Mouse (Mus musculus): ENCODE results near the gene Cryba1. TPM values are rescaled to one million over a fixed set of nuclear protein-coding genes. Genes with fewer than 3 reads are reported as not detected.

The Cryba1 gene
- polyA plus RNA-seq, 1 experiment from 2014 or later, result 2.2 TPM

- Histone ChIP-seq H3K27me3 (replicated peaks; ENCODE audit: low read depth, poor library complexity, severe bottlenecking) (no peaks in the 10 kb centered on the region), H3K4me3 (no peak overlapping the region), H3K27ac (replicated peaks) (no peak overlapping the region), H3K9me3 (no peaks in the 10 kb centered on the region), H3K4me1 (no peaks in the 10 kb centered on the region), H3K36me3 (replicated peaks) (peaks cover 96% of the 10 kb centered on the region)
- no peak for DNase-seq (ENCODE audit: low spot score)
- WGBS, result 94% methylated on average over 3 of the region's 3 CpGs
Measured at GRCm38 (mm10) chr11:77705920-77706319, 19.2 kb downstream of the Cryba1 start.

GRCm38 (mm10) chr11:77697232-77697631 is 27.9 kb downstream of the Cryba1 start:
- Histone ChIP-seq H3K4me3 (no peak overlapping the region), H3K9me3 (peaks cover 9% of the 10 kb centered on the region; the same call in 1 of the 2 replicates), H3K4me1 (no peaks in the 10 kb centered on the region), H3K27me3 (replicated peaks; ENCODE audit: low read depth, poor library complexity, severe bottlenecking) (no peaks in the 10 kb centered on the region), H3K27ac (replicated peaks) (no peak overlapping the region), H3K36me3 (replicated peaks) (peaks cover 98% of the 10 kb centered on the region)
- WGBS, result 83% methylated on average over 2 of the region's 2 CpGs
- DNase-seq (ENCODE audit: low spot score), result no peak

GRCm38 (mm10) chr11:77693026-77693425 is 32.1 kb downstream of the Cryba1 start:
- no peak for DNase-seq (ENCODE audit: low spot score)
- peaks cover 94% of the 10 kb centered on the region for H3K36me3 ChIP-seq (replicated peaks)
- peaks cover 6% of the 10 kb centered on the region for H3K4me1 ChIP-seq
- H3K27ac ChIP-seq (replicated peaks), result no peak overlapping the region
- H3K4me3 ChIP-seq, result no peak overlapping the region
- 97% methylated on average over 3 of the region's 3 CpGs for WGBS
- peaks cover 9% of the 10 kb centered on the region; the same call in 1 of the 2 replicates for H3K9me3 ChIP-seq
- H3K27me3 ChIP-seq (replicated peaks; ENCODE audit: low read depth, poor library complexity, severe bottlenecking), result no peaks in the 10 kb centered on the region

- Histone ChIP-seq H3K4me1 (peaks cover 12% of the 10 kb centered on the region), H3K27ac (replicated peaks) (peak overlapping the region; percentile 98), H3K36me3 (replicated peaks) (peaks cover 41% of the 10 kb centered on the region), H3K4me3 (peak overlapping the region; percentile 94), H3K9me3 (no peaks in the 10 kb centered on the region), H3K27me3 (replicated peaks; ENCODE audit: low read depth, poor library complexity, severe bottlenecking) (no peaks in the 10 kb centered on the region)
- peak; percentile 69 for DNase-seq (ENCODE audit: low spot score)
- under 1% methylated on average over 40 of the region's 40 CpGs for WGBS
Measured at GRCm38 (mm10) chr11:77687541-77688131, 37.4 kb downstream of the Cryba1 start.

GRCm38 (mm10) chr11:77686841-77687540 is 38.1 kb downstream of the Cryba1 start:
- H3K9me3 ChIP-seq, result no peaks in the 10 kb centered on the region
- H3K4me1 ChIP-seq, result peaks cover 12% of the 10 kb centered on the region
- H3K4me3 ChIP-seq, result peak overlapping the region; percentile 94
- peak overlapping the region; percentile 98 for H3K27ac ChIP-seq (replicated peaks)
- peaks cover 35% of the 10 kb centered on the region for H3K36me3 ChIP-seq (replicated peaks)
- DNase-seq (ENCODE audit: low spot score), result peak; percentile 84
- no peaks in the 10 kb centered on the region for H3K27me3 ChIP-seq (replicated peaks; ENCODE audit: low read depth, poor library complexity, severe bottlenecking)
- WGBS, result under 1% methylated on average over 73 of the region's 76 CpGs

GRCm38 (mm10) chr11:77686346-77686840 is 38.7 kb downstream of the Cryba1 start:
- Histone ChIP-seq H3K4me1 (peaks cover 12% of the 10 kb centered on the region), H3K27ac (replicated peaks) (peak overlapping the region; percentile 98), H3K36me3 (replicated peaks) (peaks cover 29% of the 10 kb centered on the region), H3K4me3 (peak overlapping the region; percentile 94), H3K9me3 (no peaks in the 10 kb centered on the region), H3K27me3 (replicated peaks; ENCODE audit: low read depth, poor library complexity, severe bottlenecking) (no peaks in the 10 kb centered on the region)
- under 1% methylated on average over 29 of the region's 30 CpGs for WGBS
- DNase-seq (ENCODE audit: low spot score), result peak; percentile 74

GRCm38 (mm10) chr11:77685383-77686265 is 39.5 kb downstream of the Cryba1 start, which contains the start of gene Nufip2:
Nufip2 (plus strand) TSS chr11:77686155.
- Histone ChIP-seq H3K27ac (replicated peaks) (peak within 1 kb of the TSS; percentile 98), H3K4me3 (peak within 1 kb of the TSS; percentile 94), H3K9me3 (no peaks in the 10 kb centered on the region), H3K4me1 (peaks cover 12% of the 10 kb centered on the region), H3K36me3 (replicated peaks) (peaks cover 21% of the 10 kb centered on the region), H3K27me3 (replicated peaks; ENCODE audit: low read depth, poor library complexity, severe bottlenecking) (no peaks in the 10 kb centered on the region)
- DNase-seq (ENCODE audit: low spot score), result peak; percentile 99
- under 1% methylated on average over 38 of the region's 38 CpGs for WGBS

- Histone ChIP-seq H3K36me3 (replicated peaks) (peaks cover 14% of the 10 kb centered on the region), H3K27ac (replicated peaks) (no peak overlapping the region), H3K4me1 (peaks cover 12% of the 10 kb centered on the region), H3K9me3 (no peaks in the 10 kb centered on the region), H3K27me3 (replicated peaks; ENCODE audit: low read depth, poor library complexity, severe bottlenecking) (no peaks in the 10 kb centered on the region), H3K4me3 (peak overlapping the region; percentile 94; the same call in 1 of the 2 replicates)
- 72% methylated on average over 2 of the region's 2 CpGs for WGBS
- DNase-seq (ENCODE audit: low spot score), result no peak
Measured at GRCm38 (mm10) chr11:77684896-77685295, 40.2 kb downstream of the Cryba1 start.

- Histone ChIP-seq H3K9me3 (no peaks in the 10 kb centered on the region), H3K36me3 (replicated peaks) (no peaks in the 10 kb centered on the region), H3K27ac (replicated peaks) (no peak overlapping the region), H3K4me1 (peaks cover 3% of the 10 kb centered on the region; the same call in 1 of the 2 replicates), H3K4me3 (no peak overlapping the region), H3K27me3 (replicated peaks; ENCODE audit: low read depth, poor library complexity, severe bottlenecking) (no peaks in the 10 kb centered on the region)
- WGBS, result 10% methylated on average over 2 of the region's 2 CpGs
- DNase-seq (ENCODE audit: low spot score), result no peak
Measured at GRCm38 (mm10) chr11:77680018-77680417, 45.1 kb downstream of the Cryba1 start.

- Histone ChIP-seq H3K36me3 (replicated peaks) (no peaks in the 10 kb centered on the region), H3K4me1 (no peaks in the 10 kb centered on the region), H3K27ac (replicated peaks) (no peak overlapping the region), H3K9me3 (peaks cover 5% of the 10 kb centered on the region; the same call in 1 of the 2 replicates), H3K27me3 (replicated peaks; ENCODE audit: low read depth, poor library complexity, severe bottlenecking) (no peaks in the 10 kb centered on the region), H3K4me3 (no peak overlapping the region)
- WGBS, result 63% methylated on average over 4 of the region's 4 CpGs
- no peak for DNase-seq (ENCODE audit: low spot score)
Measured at GRCm38 (mm10) chr11:77673428-77673991, 51.6 kb downstream of the Cryba1 start.

- WGBS, result 96% methylated on average over 2 of the region's 2 CpGs
- H3K27ac ChIP-seq (replicated peaks), result no peak overlapping the region
- peaks cover 5% of the 10 kb centered on the region; the same call in 1 of the 2 replicates for H3K9me3 ChIP-seq
Measured at GRCm38 (mm10) chr11:77672746-77673145, 52.3 kb downstream of the Cryba1 start.

More at GRCm38 (mm10) chr11:77672746-77673145, 52.3 kb downstream of the Cryba1 start:
- DNase-seq (ENCODE audit: low spot score), result no peak
- Histone ChIP-seq H3K27me3 (replicated peaks; ENCODE audit: low read depth, poor library complexity, severe bottlenecking) (no peaks in the 10 kb centered on the region), H3K4me1 (no peaks in the 10 kb centered on the region), H3K4me3 (no peak overlapping the region), H3K36me3 (replicated peaks) (no peaks in the 10 kb centered on the region)
